Mouse (Mus musculus) forebrain, embryonic 15.5 days (tissue): Measurements from ENCODE around the gene Dohh. TPM values are rescaled to one million over a fixed set of nuclear protein-coding genes. Genes with fewer than 3 reads are reported as not detected.

ENCODE experiments used
- ATAC-seq: fragments of 200-750 bp; cut with Nextera tagmentation; replicated peaks from 2 replicates; pipeline ENCODE4 v1.8.0; 2017; ENCODE audit warnings: mild to moderate bottlenecking, moderate TSS enrichment, moderate library complexity
- H3K27ac ChIP-seq: fragments of 300-500 bp; sonication (generic); replicated peaks from 2 replicates; pipeline ENCODE4 v1.5.1; 2015; ENCODE audit warnings: mild to moderate bottlenecking, inconsistent platforms
- H3K27me3 ChIP-seq: fragments of 300-500 bp; sonication (generic); 2 replicates; pipeline ENCODE4 v1.6.1; 2015; ENCODE audit warnings: inconsistent platforms
- H3K36me3 ChIP-seq: fragments of 300-500 bp; sonication (generic); 2 replicates; pipeline ENCODE4 v1.6.1; 2015; ENCODE audit warnings: mild to moderate bottlenecking, inconsistent platforms
- H3K4me1 ChIP-seq: fragments of 300-500 bp; sonication (generic); 2 replicates; pipeline ENCODE4 v1.6.1; 2015; ENCODE audit warnings: inconsistent platforms
- H3K4me2 ChIP-seq: fragments of 300-500 bp; sonication (generic); replicated peaks from 2 replicates; pipeline ENCODE4 v1.6.1; 2015; ENCODE audit warnings: mild to moderate bottlenecking, inconsistent platforms
- H3K4me3 ChIP-seq: fragments of 300-500 bp; sonication (generic); 2 replicates; pipeline ENCODE4 v1.5.1; 2015; ENCODE audit warnings: mild to moderate bottlenecking, inconsistent platforms
- H3K9ac ChIP-seq: fragments of 300-500 bp; sonication (generic); replicated peaks from 2 replicates; pipeline ENCODE4 v1.6.1; 2015; ENCODE audit warnings: mild to moderate bottlenecking, inconsistent platforms
- H3K9me3 ChIP-seq: fragments of 300-500 bp; sonication (generic); 2 replicates; pipeline ENCODE4 v1.6.1; 2016; ENCODE audit warnings: inconsistent platforms
- WGBS: fragments of 180-500 bp; shearing (Covaris S2); methylation state at CpG from one replicate; pipeline ENCODE4 v1.1.7; 2015; ENCODE audit warnings: mixed read lengths; 5-methylcytosine and 5-hydroxymethylcytosine counted together
- polyA plus RNA-seq: library from polyadenylated mRNA; unstranded; fragments of >200 nt; fragmentation: Nextera tagmentation; extraction: Ambion mirVana; gene quantifications from 2 replicates; pipeline ENCODE4 v1.2.1, GENCODE M21; 2015

The Dohh gene
- polyA plus RNA-seq, 1 experiment from 2014 or later = 88.2 TPM

DNA sequence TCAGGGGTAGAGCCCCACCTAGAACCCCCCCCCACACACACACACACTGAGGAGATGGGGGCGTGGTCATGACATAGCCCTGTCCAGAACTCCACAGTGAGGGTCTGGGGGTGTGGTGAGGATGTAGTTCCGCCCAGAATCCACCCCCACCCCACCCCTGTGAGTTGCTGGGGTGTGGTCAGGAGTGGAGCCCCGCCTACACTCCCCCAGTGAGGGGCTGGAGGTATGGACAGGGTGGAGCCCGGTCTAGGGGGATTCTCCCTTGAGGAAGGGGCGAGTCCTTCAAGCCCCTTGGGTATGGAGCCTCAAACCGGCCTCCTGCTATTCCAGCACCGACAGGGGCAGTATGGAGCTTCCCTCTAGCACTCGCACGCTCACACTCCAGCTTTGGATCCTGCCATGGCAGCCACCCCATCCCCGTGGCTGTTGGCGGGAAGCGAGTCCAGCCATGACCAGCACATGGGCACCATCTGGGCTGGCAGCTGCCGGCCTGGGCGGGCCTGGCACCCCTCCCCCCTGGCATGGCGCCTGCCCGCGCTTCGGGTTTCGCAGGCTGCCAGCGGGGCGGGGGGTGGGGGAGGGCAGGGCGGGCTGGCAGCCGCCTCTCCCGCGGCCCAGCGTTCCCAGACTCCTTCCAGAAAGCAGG, 32.5 kb downstream of the Dohh start:
- Histone ChIP-seq H3K9ac (peak overlapping the region; percentile 21), H3K27me3 (no peaks in the 10 kb centered on the region), H3K4me2 (peak overlapping the region; percentile 45), H3K9me3 (no peaks in the 10 kb centered on the region), H3K4me3 (peak overlapping the region; percentile 31), H3K27ac (peak overlapping the region; percentile 89), H3K4me1 (peaks cover 60% of the 10 kb centered on the region), H3K36me3 (no peaks in the 10 kb centered on the region; the same call in 1 of the 2 replicates)
- ATAC-seq = peak; percentile 85
- 2% methylated on average over 18 of the region's 26 CpGs for WGBS

DNA sequence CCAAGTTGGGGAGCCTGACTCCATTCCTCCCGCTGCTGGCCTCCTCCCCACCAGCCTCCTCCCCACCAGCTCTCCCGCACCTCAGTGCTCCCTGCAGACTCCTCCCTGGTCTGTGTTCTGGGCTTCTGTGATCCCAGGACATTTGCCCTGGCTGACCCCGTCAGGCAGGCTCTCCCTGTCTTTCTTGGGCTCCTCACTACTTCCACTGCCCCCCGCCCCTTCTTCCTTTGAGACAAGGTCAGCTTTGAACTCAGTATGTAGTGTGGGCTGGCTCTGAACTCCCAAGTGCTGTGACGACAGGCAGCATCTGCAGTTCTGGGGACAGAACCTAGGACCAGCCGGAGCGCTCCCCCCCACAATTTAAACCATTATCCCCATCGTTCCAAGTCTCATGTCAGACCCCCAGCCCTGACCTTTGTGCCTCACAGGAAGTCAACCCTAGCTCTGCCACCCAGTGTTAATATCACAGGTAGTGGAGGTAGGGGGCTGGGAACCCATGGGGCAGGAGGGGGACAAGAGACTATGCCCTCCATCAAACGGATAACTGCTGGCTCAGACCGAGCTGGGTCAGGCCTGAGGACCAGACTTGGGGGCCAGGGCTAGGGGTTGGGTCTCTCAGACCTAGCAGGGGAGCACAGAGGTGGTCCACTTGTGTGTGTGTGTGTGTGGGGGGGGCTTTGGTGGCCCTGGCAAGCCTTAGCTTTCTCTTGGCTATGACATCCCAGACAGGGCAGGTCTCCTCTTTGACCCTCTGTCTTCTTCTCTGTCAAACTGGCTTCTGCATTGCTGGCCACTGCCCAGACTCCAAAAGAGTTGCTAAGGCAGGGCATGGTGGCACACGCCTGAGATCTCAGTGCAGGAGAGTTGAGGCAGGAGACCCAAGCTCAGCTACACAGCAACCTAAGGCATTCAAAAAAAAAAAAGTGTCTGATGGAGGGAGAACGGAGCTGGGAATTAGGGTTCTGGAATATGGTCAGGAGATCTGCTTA, 33.3 kb downstream of the Dohh start:
- peaks cover 52% of the 10 kb centered on the region for H3K4me1 ChIP-seq
- WGBS = 42% methylated on average over 12 of the region's 12 CpGs
- H3K9ac ChIP-seq = peak overlapping the region; percentile 21; the same call in 1 of the 2 replicates
- H3K27me3 ChIP-seq = no peaks in the 10 kb centered on the region
- peak overlapping the region; percentile 45 for H3K4me2 ChIP-seq
- ATAC-seq = no peak; the same call in 1 of the 2 replicates
- H3K27ac ChIP-seq = peak overlapping the region; percentile 89
- no peaks in the 10 kb centered on the region for H3K9me3 ChIP-seq
- H3K4me3 ChIP-seq = peak overlapping the region; percentile 31
- no peaks in the 10 kb centered on the region; the same call in 1 of the 2 replicates for H3K36me3 ChIP-seq

DNA sequence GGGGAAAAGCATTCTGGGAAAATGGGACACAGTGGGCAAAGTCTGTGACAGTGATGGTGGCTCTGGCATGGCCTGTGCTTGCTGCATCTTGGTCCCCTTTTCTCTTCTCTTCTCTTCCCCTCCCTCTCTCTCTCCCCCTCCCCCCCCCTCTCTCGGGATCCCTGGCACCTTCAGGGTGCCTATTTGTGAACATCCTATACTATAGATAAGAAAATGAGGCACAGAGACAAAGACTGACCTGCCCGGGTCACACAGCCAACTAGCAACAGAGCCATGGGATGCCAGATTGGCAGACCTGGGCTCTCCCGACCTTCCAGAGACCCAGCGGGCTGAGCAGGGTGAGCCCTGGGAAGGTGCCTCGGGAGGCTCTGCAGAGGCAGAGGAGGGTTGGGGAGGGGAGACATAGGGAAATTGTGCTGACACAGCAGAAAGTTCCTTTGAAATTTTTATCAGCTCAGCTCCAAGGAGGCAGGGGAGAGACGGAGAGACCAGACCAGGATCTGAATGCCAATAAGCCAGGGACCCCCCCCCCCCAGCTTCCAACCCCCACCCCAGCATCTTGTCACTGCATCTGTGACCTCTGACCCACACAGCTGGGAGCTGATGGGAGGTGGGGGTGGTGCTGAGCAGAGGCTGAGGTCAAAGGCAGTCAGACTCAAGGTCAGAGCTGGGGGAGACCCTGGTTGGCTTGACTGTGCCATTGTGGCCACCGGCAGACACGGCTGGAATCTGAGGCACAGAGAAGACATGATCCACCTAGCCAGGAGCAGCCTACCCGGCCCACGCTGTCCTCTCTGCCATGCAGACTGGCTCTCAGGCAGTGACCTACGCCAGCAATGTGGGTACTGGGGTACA, 34.2 kb downstream of the Dohh start:
- Histone ChIP-seq H3K9me3 (no peaks in the 10 kb centered on the region), H3K27ac (peak overlapping the region; percentile 89), H3K4me3 (no peak overlapping the region), H3K4me2 (no peak overlapping the region), H3K9ac (no peak overlapping the region), H3K36me3 (no peaks in the 10 kb centered on the region; the same call in 1 of the 2 replicates), H3K4me1 (peaks cover 47% of the 10 kb centered on the region), H3K27me3 (no peaks in the 10 kb centered on the region)
- 45% methylated on average over 11 of the region's 11 CpGs for WGBS
- no peak for ATAC-seq

GRCm38 (mm10) chr10:81419111-81419928, 35.1 kb downstream of the Dohh start:
- Histone ChIP-seq H3K36me3 (no peaks in the 10 kb centered on the region; the same call in 1 of the 2 replicates), H3K4me2 (no peak overlapping the region), H3K4me1 (peaks cover 46% of the 10 kb centered on the region), H3K27ac (peak overlapping the region; percentile 35), H3K4me3 (no peak overlapping the region), H3K9ac (no peak overlapping the region), H3K9me3 (no peaks in the 10 kb centered on the region), H3K27me3 (no peaks in the 10 kb centered on the region)
- no peak for ATAC-seq
- 95% methylated on average over 10 of the region's 10 CpGs for WGBS

GRCm38 (mm10) chr10:81420191-81420767, 36.1 kb downstream of the Dohh start:
- Histone ChIP-seq H3K36me3 (no peaks in the 10 kb centered on the region; the same call in 1 of the 2 replicates), H3K4me3 (no peak overlapping the region), H3K4me2 (no peak overlapping the region), H3K9me3 (no peaks in the 10 kb centered on the region), H3K9ac (no peak overlapping the region), H3K27me3 (no peaks in the 10 kb centered on the region), H3K4me1 (peaks cover 46% of the 10 kb centered on the region), H3K27ac (no peak overlapping the region)
- 87% methylated on average over 40 of the region's 40 CpGs for WGBS
- ATAC-seq = no peak

DNA sequence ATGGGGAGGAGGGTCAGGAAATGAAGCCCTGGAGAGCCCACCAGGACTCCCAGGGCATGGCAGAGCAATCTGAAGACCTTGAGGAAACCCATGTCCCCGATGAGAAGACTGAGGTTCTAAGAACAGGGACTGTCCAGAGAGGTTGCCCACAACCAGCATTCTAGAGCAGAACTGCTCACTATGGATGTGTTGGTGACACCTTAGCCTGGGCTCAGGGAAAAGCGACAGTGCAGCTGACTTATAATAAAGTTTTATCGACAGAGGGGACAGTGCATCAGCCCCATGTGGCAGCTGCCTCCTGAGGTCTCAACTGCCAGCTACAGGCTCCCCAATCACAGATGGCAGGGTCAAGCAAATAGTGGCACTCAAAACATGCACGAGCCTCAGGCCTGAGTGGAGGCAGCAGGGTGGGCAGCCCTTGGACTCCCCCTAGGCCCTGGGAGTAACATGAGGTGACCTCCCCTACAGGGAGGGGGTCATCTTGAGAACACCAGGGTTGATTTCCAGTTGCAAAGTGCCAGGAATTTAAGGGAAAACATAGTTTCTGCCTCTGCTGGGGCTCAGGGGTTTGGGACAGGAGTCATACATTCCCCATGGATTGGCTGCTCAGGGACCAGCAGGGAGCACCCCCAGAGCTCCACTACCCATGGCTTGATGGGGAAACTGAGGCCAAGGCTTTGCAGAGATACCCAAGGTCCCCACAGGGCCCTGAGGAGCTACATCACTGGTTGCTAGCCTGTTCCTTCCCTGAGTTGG, 37.0 kb downstream of the Dohh start:
- Histone ChIP-seq H3K9me3 (no peaks in the 10 kb centered on the region), H3K27me3 (no peaks in the 10 kb centered on the region), H3K4me3 (no peak overlapping the region), H3K9ac (no peak overlapping the region), H3K4me1 (peaks cover 53% of the 10 kb centered on the region), H3K4me2 (no peak overlapping the region), H3K36me3 (no peaks in the 10 kb centered on the region; the same call in 1 of the 2 replicates), H3K27ac (no peak overlapping the region)
- 80% methylated on average over 4 of the region's 4 CpGs for WGBS
- ATAC-seq = no peak

DNA sequence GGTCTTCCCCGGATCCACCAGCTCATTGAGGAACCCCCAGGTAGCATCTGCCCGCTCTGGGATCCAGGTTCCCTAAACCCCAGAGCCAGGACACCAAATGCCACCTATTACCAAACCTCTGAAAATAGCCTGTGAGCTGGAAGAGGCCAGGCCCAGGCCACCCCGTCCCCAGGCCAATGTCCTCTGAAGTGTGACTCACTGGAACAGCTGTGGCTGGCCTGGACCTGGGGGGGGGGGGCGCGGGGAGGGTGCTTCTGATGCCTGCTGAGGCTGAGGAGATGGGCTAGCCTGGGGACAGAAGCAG, 37.5 kb downstream of the Dohh start:
- H3K4me2 ChIP-seq = no peak overlapping the region
- H3K4me3 ChIP-seq = no peak overlapping the region
- no peaks in the 10 kb centered on the region for H3K9me3 ChIP-seq
- no peaks in the 10 kb centered on the region for H3K27me3 ChIP-seq
- no peak overlapping the region for H3K27ac ChIP-seq
- H3K36me3 ChIP-seq = no peaks in the 10 kb centered on the region; the same call in 1 of the 2 replicates
- no peak overlapping the region for H3K9ac ChIP-seq
- H3K4me1 ChIP-seq = peaks cover 53% of the 10 kb centered on the region
- ATAC-seq = no peak
- WGBS = 84% methylated on average over 5 of the region's 5 CpGs

DNA sequence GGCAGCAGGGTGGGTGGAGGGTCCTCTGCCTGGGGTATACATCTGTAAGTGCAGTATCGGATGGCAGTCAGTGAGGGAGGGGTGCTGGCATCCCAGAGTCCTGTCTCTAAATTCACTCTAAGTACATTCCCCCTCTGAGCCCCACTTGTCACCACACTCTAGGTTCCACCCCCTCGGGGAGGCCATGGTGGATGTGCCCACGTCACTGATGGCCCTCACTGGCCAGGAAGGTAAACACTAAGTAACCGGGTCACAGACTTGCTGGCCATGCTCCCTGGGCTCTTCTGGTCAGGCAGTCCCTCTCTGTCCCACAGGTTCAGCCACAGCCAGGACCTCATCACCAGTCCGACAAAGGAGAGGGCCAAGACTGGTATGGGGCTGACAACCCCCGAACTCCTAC, 38.0 kb downstream of the Dohh start:
- Histone ChIP-seq H3K27ac (no peak overlapping the region), H3K36me3 (no peaks in the 10 kb centered on the region; the same call in 1 of the 2 replicates), H3K27me3 (peaks cover under 1% of the 10 kb centered on the region; the same call in 1 of the 2 replicates), H3K9me3 (no peaks in the 10 kb centered on the region), H3K9ac (no peak overlapping the region), H3K4me1 (peaks cover 53% of the 10 kb centered on the region), H3K4me2 (no peak overlapping the region), H3K4me3 (no peak overlapping the region)
- ATAC-seq = no peak
- WGBS = 79% methylated on average over 6 of the region's 6 CpGs

- no peak for ATAC-seq
- 83% methylated on average over 3 of the region's 3 CpGs for WGBS
- H3K4me1 ChIP-seq = peaks cover 50% of the 10 kb centered on the region
Observed at GRCm38 (mm10) chr10:81422661-81423217, 38.5 kb downstream of the Dohh start.

More at GRCm38 (mm10) chr10:81422661-81423217, 38.5 kb downstream of the Dohh start:
- Histone ChIP-seq H3K9me3 (no peaks in the 10 kb centered on the region), H3K36me3 (no peaks in the 10 kb centered on the region; the same call in 1 of the 2 replicates), H3K27ac (no peak overlapping the region), H3K27me3 (peaks cover 4% of the 10 kb centered on the region; the same call in 1 of the 2 replicates), H3K4me3 (no peak overlapping the region), H3K4me2 (no peak overlapping the region), H3K9ac (no peak overlapping the region)
